Mouse (Mus musculus): Measurements from ENCODE around the gene Ppp1r9a.

Ppp1r9a gene

DNA sequence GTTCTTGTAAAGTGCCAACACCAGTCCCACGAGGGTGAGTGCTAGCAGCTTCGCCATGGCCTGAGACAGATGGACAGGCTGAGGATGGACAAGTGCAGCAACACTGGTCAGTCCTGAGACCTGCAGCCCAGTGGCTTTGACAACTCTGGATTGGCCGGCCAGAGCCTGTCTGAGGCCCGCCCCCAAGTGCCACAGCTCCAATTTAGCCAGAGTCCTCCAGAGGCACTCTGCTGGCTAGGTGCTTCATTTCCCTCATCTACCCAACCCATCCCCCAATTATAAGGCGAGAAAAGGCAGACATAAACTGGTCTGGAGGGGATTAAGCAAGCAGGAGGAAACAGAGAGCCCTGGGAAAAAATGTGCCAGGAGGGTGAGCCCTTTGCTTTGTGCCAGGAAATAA lies 291.0 kb downstream of the Ppp1r9a start, which contains the start of gene Pon1:
Gene Pon1 (minus strand): TSS at position 254 of the 400 bp plus-strand sequence.
- DNase-seq (ENCODE audit: low spot score in 2 of 2) = no peak

DNA sequence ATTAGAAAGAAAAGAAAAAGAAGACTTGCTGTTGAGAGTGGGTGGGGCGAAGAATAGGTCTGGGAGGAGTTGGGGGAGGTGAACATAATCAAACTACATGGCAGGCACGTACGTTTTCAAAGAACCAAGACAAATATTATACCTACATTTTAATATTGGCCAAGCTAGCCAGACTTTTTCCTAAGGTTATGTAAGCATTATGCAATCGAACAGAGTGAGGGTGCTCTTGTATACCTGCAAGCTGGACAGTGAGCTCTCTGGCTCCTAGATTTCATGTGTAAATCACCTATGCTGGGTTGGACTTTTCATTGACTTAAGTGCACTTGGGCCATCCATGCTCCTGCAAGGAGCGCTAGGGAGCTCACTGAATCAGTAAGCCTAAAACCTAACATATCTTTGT lies 295.9 kb downstream of the Ppp1r9a start:
- no peak for DNase-seq (ENCODE audit: low spot score in 2 of 2)

DNA sequence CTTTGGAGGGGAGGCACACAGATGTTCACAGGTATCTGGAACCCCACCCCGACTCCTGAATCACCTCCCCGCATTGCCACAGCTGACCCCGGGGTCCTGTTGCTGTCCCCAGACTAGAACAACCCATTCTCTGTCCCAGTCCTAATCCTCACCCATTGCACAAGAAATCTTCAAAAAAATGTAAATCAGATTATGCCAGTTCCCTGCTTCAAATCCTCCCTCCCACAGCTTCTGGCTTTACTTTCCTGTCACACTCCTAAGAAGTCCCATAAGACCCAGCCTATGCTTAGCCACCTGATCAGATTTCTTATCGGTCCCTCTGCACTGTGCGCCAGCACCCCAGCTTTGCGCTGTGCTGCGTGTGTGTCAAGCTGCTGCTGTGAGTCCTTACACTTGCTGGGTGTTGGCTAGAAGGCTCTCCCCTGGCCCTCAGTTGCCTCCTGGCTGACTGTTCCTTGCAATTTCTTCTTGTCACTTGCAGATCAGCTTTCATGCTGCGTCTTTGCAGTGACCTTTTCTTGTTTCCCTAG lies 296.7 kb downstream of the Ppp1r9a start:
- DNase-seq (ENCODE audit: low spot score in 2 of 2) = no peak

DNA sequence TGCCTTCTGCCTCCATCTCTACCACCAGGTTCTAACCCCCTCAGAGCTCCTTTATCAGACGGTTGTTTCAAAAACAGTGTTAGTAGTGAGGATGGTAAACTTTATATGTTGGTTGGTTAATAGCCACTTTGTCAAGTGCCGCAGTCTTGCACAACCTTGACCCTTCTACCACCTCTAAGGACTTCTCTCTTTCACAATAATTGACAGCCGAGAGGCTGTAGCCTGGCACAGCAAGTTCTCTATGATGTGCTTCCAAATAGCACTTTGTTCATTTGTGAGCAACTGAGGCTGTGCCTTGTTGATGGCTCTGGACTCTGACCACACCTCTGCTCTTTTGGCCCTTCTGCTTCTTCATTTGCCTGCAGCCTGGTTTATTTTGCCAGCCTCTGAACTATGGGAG lies 297.2 kb downstream of the Ppp1r9a start:
- DNase-seq (ENCODE audit: low spot score in 2 of 2) = no peak

DNA sequence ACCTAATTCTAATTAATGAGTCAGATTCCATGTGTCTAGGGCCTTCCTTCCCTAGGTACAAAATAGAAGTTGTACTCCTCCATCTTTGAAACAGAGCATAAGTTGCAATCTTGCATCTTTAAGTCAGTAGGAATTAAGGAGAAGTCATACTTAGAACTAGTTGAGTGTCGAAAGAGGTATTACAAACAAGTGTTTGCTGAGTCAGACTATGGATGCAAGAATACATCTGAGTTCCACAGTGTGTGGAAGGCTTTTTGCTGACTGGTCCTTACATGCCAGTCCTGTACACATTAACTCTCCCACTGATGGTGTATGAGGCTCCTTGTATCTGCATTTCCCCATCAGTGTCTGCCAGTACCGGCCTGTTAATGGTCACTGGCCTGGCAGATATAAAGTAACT lies 305.1 kb downstream of the Ppp1r9a start:
- no peak for DNase-seq (ENCODE audit: low spot score in 2 of 2)

Data from right cerebral cortex, adult 2 months (tissue).